Mouse (Mus musculus) left cerebral cortex, postnatal 14 days (tissue): ENCODE results near the gene Ppp6r3. TPM values are rescaled to one million over a fixed set of nuclear protein-coding genes. Genes with fewer than 3 reads are reported as not detected.

ENCODE experiments used
- total RNA-seq, 2 experiments: library from RNA; stranded (reverse); gene quantifications; 2 replicates each; pipeline ENCODE4 v1.2.3; 2021

Gene Ppp6r3
- total RNA-seq, 2 experiments from 2014 or later: 71.8 to 80.5 TPM

Other genes starting within 250 kb of the Ppp6r3 start
- gene Tesmin, start 186.9 kb downstream of the Ppp6r3 start, total RNA-seq: under 1 TPM; 0.15 to 0.42 TPM
- gene Gal, start 161.2 kb downstream of the Ppp6r3 start, total RNA-seq: 1 to 10 TPM in 1 of 2 experiments, under 1 TPM in 1; 0.64 to 1.0 TPM
- gene Lrp5, start 110.8 kb upstream of the Ppp6r3 start, total RNA-seq: 10 to 100 TPM in 1 of 2 experiments, 1 to 10 TPM in 1; 9.5 to 10.5 TPM
- 10 to 100 TPM; 42.8 to 52.3 TPM for gene 1810055G02Rik, start 132.5 kb upstream of the Ppp6r3 start, total RNA-seq
- 10 to 100 TPM; 54.5 to 54.7 TPM for gene Kmt5b, start 191.7 kb upstream of the Ppp6r3 start, total RNA-seq